Mouse (Mus musculus): ENCODE measurements around the gene Tmem234.

Gene Tmem234

DNA sequence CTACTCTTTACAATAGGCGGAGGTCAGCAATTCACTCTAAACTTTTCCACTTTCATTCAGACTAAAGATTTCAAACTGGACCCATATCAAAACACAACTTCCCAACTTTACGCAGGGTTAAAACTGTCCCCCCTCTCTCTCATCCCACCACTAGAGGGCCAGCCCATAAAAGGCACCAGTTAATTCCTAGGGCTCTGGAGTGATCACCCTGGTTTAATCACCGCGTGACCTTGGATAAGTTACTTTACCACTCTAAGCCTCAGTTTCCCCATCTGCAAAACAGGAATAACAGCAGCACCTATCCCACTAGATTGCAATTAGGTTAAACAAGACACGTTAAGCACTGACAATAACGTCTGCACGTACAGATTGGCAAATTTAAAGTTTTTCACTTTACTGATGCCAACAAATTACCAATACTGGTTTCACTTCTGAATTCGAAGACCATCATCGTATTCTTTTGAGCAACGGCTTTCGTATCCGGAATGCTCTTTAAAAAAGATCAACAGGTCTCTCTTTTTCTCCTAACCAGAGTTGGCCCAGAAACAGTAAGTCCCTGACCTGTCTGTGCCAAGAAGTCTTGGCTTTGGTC lies 71.1 kb downstream of the Tmem234 start:
- peak; percentile 28 to 29 for DNase-seq (ENCODE audit: low spot score in 2 of 2)

DNA sequence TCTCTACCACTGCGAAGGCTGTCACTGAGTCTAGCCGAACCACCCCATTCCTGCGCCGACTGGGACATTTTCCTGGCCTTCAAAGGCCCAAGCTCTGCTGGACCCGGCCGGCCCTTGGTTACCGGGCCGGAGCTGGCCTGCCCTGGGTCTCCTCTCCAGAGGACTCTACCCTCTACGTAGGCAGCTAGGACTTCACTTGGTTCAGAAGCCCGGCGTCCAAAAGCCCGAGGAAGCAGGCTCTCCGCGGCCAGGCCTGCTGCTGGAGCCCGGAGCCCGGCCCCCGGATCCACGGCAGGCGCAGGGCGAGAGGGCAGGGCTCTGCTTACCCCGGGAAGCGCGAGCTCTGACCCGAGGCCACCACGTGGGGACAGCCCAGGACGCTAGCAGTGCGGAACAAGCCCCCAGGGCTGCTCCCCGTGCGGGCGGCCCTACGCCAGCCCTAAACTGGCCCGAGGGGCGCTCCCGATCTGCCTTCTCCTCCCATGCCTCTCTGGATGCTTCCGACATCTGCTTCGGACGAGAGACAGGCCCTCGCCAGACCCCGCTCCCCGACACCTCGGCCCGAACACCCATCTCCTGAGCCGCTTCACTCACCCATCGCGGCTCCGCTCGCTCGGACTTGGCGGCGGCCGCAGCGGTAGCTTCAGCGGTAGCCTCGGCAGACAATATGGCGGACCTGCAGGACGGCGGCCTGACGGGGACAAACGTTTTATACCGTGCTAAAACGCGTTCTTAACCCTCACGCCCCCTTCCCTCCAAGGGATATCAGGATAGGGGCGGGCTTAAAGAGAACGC lies 71.8 kb downstream of the Tmem234 start, which contains the start of gene Kpna6:
Gene Kpna6, minus strand, starts transcription at position 685 of the 795 bp plus-strand sequence.
- DNase-seq (ENCODE audit: low spot score in 2 of 2), result peak; percentile 86 to 88

DNA sequence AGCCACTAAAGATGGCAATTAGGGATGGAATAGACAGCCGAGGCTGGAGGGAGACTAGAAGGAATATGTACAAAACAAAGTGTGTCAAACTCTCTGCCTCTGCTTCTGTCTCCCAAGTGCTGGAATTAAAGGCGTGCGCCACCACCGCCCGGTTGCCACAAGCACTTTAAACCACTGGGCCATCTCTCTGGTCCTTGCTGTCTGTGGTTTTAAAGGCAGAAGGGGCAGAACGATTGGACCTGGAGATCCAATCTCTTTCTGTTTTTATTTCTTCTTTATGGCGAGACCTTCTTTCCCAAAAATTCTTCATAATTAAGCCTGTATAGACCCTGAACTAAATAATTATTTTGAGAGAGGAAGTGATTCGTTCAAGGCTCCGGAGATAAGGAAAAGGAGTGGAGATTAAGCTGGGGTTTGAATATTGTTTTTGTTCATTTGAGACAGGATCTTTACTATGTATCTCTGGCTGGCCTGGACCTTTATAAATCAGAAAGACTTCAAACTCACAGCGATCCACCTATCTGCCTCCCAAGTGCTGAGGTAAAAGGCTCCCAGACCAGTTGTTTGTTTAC lies 72.5 kb downstream of the Tmem234 start:
- no peak for DNase-seq (ENCODE audit: low spot score in 2 of 2)
